Mouse (Mus musculus) cerebellum, adult 11 months (tissue): ENCODE measurements at regions not wholly inside any gene's neighbourhood (a gene's known extent, or its start where the extent isn't known, plus 50 kb on each side); places are given as distances from the start of the nearest gene placed in this dataset.
A peak's percentile ranks its signal among the peaks of the same experiment; 100 is the strongest.

Experiments used
- DNase-seq: peaks from one replicate; pipeline ENCODE4 v3.0.0; 2022

GRCm38 (mm10) chrX:11802074-11802899, 357.9 kb downstream of the Bcor start:
- no peak for DNase-seq

DNA sequence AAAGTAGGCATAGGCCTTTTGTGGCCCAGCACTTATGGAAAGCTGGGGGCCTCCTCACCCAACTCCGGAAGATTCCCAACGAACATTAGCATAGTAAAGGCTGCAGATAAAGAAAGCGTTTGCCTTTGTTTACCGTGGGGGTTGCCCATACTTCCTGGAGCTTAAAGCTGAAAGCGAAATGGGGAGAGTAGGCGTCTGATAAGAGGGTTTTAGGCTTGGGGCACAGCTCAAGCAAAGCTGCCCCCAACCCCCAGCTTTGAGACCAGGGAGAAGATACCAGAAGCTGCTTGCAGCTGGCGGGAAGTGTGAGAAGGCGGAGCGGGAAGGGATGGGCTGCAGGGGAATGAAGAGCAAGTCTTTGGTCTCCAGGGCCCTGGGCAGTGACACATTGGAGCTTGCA, 356.9 kb downstream of the Bcor start:
- DNase-seq: no peak

DNA sequence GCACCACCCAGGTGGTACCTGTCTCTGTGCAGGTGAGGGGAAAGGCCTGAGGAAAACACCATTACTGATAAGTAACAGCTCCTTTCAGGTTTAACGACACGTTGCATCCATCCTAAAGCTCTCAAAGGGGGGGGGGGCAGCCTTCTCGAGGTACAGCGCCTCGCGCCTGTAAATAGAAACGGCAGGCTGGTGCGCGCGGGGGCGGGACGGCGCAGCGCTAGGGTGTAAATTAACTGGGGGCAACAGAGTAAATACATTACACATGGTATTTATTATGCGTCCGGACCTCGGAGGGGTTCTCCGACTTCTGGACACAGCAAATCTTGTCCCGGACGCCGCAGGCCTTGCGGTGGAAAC, 353.3 kb downstream of the Bcor start:
- no peak for DNase-seq

- no peak for DNase-seq
Observed at GRCm38 (mm10) chrX:11807253-11807882, 352.8 kb downstream of the Bcor start.

GRCm38 (mm10) chrX:11807883-11808262, 352.3 kb downstream of the Bcor start:
- no peak for DNase-seq

GRCm38 (mm10) chrX:11808911-11809310, 351.2 kb downstream of the Bcor start:
- DNase-seq: no peak

DNA sequence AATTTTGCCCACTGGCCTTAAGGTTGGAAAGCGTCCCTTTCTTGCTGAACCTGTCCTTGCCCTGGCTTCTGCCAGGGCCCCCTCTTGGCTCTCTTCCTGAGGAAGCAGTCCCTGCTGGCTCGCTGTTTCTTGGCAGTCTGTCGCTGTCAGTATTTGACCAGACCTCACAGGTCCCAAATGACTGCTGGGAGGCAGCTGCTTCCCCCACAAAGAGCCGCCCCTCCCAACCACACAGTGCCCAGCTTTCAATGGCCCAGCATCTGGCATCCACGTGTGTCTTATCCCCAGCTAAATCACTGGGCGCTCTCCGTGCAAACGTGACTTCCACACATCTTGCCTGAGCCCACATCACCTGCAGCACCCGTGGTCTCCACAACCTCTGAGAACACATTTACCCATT, 345.3 kb downstream of the Bcor start:
- DNase-seq: no peak

DNA sequence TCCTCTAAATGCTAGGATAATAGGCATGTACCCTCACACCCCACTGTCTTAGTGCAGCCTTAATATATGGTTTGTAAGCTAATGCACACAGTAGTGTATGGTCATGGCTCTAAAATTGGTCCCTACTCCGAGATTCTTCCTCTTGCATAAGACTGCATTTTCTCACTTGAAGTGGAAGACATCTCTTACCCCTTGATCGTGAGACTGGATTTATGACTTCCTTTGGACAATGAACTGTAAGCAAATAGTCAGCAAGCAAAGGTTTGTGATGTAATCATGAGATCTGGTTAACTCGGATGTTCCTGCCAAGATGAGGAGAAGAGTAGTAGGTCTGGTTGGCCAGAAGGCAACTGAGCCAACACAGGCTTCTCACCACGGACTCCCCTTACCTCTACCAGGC, 344.3 kb downstream of the Bcor start:
- DNase-seq: no peak

DNA sequence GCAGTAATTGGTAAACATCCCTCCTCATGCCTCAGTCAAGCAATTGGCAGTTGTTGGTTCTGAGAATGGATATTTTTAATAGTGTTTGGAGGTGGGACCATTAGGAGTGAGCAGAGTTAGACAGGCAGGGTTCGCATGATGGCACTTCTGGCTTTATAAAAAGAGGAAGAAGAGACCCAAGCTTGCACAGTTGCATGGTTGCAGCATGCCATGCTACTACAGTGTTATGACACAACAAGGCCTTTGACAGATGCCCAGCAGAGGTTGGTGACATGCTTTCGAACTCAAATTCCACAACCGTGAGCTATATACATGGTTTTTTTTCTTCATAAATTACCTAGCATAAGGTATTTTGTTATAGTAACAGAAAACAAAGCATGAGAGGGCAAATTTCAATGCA, 341.5 kb downstream of the Bcor start:
- no peak for DNase-seq

- no peak for DNase-seq
Observed at GRCm38 (mm10) chrX:11821165-11821564, 339.0 kb downstream of the Bcor start.

DNA sequence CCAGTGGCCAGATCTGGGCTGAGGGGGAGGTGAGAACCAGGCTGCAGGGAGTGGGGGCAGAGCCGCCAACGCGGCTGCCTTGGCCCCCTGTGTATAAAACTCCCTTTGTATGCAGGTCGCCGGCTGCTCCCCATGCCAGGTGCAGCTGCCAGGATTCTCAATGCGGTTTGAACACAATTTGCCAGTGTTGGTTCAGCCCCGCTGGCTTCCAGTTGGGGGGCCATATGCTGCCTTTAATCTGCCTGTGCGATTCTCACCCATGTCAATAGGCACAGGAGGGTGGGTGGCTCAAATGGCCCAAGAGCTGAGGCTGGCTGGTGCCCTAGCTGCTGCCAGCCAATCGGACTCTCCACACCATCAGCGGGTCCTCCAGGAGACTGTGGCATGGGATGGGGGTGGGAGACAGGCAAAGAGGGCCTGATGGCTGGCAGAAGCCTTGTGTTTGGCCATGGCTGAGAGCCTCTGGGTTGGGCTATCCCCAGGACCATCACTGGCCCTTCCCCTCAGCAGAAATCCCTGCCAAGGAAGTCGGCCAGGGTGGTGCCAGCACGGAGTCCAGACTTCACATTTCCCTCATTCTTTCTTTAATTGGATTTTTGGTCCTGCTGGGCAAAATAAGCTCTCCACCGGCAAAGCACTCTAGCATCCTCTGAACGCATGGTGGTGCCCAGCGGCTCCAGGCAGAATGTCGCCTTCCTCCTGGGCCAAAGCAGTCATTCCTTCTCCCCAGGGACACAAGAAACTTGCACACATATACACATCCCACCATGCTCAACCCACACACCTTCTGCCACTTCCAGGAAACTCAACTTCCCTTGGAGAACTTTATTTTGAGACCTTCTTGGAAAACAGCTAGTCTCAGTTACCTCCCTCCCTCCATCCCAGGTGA, 338.0 kb downstream of the Bcor start:
- peak; percentile 84 for DNase-seq

- no peak for DNase-seq
Observed at GRCm38 (mm10) chrX:11825948-11826347, 334.2 kb downstream of the Bcor start.

GRCm38 (mm10) chrX:11826737-11827408, 333.3 kb downstream of the Bcor start:
- DNase-seq: no peak

DNA sequence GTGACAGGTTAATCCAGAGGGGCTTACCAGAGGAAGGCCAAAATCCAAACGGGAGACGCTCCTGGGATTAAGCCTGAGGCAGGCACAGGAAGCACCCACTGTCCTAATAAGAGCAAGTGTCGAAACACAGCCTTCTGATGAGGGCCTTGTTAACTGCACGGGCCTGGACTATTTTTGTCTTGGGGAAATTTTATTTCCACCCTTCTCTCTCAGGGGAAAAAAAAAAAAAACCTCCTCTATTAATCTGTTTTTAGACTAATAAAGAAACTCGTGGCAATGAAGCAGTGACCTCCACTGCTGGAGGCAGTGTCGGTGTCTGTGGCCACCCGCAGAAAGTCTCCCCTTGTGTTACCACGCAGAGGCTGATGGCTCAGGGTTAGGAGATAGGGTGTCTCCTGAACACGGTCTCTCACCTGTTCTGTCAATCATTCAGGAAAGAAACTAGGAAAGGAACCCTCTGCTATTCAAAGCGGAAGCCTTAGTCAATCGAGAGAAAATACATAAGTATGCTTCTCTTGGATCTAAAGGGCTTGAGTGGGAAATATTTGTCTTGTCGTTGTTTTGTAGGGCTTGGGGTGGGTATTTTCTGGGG, 330.6 kb downstream of the Bcor start:
- DNase-seq: no peak

- DNase-seq: no peak
Observed at GRCm38 (mm10) chrX:11837566-11837965, 322.6 kb downstream of the Bcor start.

- DNase-seq: peak; percentile 19
Observed at GRCm38 (mm10) chrX:11839665-11840245, 320.4 kb downstream of the Bcor start.

GRCm38 (mm10) chrX:11840319-11841035, 319.7 kb downstream of the Bcor start:
- no peak for DNase-seq

DNA sequence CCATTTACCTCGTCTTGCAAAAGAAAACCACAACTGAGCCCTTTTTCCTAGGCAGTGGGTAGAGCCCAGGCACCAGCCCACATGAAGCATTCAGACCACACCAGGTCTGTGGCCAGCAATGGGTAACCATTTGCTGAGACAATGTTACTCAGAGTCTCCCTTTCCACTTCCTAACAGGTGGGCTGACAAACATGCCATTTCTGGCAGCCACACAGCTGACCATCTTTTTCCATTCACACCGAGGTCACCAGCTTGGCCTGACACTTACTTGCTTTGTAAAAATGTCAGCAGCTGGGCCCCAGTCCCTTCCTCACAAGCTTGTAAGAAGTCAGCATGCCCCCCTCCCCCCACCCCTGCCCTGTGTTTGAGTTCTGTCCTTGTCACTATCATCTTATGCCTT, 314.6 kb downstream of the Bcor start:
- DNase-seq: no peak

DNA sequence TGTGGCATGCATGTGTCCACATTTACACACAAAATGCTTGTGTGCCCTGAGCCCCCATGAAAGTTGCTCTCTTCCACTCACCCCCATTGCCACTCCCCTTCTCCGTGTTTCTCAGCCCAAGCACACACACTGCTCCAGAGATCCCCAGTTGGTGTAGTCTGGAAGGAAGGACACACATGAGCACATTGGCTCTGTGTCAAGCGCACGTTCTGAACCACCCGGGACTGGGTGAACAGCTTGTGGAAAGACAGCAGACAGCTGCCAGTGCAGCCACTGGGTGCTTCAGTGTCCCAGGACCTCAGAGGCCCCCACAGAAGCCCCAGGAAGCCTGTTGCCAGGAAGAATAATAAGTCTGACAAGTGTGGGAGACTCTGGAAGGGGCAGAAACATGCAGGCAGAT, 304.2 kb downstream of the Bcor start:
- DNase-seq: no peak

DNA sequence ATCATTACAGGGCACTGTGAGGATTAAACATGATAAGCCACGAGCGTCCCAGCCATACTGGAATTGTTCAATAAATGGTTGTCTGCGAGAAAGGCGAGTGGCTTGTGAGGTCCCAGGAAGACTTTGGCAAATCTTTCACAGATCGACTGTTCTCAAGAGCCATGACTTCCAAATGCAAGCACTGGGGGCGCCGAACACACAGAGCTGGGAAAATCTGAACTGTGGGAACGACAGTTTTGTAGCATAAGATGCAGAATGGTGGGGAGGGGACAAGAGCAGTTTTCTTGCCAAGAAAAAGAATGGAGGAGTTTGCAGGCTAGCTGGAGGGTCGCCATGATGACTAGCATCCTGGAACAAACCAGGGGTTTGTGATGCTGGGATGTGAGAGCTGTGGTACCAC, 300.8 kb downstream of the Bcor start:
- DNase-seq: no peak

- DNase-seq: no peak
Observed at GRCm38 (mm10) chrX:11861119-11861708, 298.9 kb downstream of the Bcor start.
